Mouse (Mus musculus) layer of hippocampus, adult 9-10 months (tissue): ENCODE results near the gene Uts2r.

Source experiments
- DNase-seq: peaks from one replicate; pipeline ENCODE4 v3.0.0; 2022; ENCODE audit warnings: low spot score

Uts2r gene

DNA sequence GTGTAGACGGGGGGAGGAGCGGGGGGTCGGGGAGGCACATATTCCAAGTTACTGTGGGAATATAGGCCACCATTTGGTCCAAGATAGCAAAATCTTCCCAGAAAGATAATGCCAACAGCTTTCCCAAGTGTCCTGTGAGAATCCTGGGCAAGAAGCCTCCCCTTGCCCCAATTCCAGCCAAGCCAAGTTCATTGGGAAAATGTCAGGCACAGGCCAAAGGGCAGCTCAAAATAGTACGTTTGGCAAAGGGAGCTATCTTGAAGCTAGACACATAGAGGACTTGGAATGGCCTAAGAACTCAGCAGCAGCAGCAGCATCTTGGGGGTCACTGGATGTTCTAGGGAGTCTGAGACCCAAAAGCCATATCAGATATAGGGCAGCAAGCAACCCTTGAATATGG is 3.7 kb downstream of the Uts2r start:
- DNase-seq: no peak

DNA sequence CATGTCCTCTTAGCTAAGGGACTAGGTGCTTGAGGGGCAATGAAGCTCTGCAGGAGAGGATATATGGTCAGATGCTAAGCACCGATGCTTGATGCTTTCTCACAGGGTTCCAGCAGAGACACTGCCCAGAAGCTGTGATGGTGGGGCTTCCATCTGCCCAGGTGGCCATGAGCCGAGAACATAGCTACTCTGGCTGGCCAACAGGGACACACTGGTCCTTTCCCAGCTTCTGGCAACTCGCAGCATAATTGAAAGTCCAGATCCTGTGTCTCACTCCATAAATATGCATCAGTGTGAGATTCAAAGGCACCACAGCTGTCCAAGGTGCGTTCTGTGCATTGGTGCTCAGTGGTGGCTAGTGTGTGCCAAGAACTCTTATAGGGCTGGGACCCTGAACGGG is 13.1 kb downstream of the Uts2r start:
- DNase-seq: no peak

DNA sequence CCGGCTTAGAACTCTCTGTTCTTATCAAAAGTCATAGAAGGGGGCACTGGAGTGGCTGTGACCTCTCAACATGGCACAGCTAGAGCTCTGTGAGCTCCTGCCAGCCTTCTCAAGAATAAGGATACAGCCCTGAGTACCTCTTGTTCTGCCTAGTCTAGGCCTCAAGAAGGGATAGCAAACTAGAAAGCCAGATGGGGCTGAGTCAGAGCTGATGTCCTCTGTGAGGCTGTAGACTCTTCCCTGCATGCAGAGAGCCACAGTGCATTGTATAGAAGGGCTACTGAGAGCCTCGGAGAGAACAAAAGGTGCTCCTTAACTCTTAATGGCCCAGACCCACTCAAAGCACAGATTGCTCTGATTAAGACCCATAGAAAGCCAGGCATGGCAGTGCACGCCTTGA is 14.2 kb downstream of the Uts2r start:
- DNase-seq: no peak

DNA sequence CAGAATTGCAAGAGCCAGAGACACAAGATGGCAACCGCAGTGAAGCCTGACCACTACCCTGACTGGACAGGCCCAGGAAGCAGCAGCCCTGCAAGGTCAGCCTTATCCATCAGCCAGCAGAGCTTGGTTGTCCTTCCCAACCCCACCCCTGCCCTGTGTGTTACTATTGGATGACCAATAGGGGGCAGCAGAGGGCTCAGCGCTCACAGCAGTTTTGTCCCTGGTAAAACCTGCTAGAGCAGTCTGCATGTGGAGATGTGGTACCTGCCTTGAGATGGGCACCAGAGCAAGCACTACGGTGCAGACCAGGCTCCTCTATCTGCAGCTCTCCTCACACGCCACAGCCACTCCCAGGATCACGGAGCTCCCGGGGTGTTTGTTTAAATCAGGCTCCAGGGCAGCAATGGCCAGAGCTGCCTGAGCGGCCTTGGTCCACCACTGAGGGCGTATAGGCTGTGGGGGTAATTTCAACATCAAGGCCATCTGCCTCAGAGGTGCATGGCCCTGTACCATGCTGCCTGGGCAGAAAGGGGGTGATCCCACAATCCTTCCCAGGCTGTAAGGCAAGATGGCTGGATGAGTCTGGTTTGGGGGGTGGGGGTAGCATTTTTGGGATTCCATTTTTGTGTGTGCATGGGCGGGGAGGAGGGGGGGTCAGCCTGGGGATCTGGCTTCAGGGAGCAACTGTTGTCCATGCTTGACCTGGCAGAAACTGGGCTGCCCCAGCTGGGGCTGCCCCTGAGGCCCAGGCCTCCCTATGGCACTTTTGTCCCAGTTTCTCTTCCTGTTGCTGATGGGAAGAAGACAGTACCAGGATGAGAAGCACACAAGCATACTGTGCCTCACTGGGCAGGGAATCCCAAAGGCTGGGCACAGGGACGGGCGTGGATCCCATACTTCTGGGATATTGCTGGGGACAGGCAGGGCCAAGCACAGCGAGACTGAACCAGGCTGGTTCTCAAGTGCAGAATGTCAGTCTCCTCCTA is 16.5 kb downstream of the Uts2r start:
- no peak for DNase-seq

- DNase-seq: no peak
Observed at GRCm38 (mm10) chr11:121189681-121190080, 29.6 kb downstream of the Uts2r start.

DNA sequence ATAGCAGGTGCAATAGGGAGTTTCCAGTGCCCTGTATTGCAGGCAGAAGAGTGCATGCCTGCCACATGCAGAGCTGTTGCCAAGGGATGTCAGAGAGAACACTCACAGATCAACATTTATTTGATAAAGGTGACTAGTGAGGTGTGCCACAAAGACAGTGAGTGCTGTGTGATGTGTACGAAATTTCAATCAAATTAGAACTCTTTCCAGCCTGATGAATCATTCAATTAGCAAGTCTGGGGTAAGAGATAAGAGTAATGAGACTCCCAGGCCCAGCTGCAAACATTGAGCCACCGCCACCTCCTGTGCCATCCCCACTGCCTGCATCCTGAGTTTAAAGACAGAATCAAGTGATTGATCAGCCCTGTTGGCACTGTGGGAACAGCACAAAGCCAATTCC is 32.7 kb downstream of the Uts2r start:
- DNase-seq: no peak

DNA sequence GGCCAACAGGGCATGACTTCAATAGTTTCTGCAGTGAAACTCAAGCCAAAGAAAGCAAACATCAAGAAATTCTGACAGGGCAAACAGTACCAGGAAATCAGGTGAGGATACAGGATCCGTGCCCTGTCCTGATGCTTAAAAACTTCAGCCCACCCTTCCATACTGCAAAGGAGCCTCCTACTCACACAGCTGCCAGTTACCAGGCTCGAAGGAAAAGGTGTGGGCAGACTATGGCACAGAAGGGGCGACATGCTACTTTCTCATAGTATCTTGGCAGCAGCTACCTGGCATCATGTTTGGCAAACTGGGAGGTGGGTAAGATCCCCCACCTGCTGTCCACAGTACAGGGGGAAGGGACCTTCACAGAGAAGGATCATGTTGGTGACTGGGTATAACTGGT is 33.3 kb downstream of the Uts2r start:
- no peak for DNase-seq

- DNase-seq: no peak
Observed at GRCm38 (mm10) chr11:121198622-121199021, 38.6 kb downstream of the Uts2r start.

GRCm38 (mm10) chr11:121199851-121200250 is 39.8 kb downstream of the Uts2r start:
- DNase-seq: no peak

- no peak for DNase-seq
Observed at GRCm38 (mm10) chr11:121200781-121201180, 40.7 kb downstream of the Uts2r start.

DNA sequence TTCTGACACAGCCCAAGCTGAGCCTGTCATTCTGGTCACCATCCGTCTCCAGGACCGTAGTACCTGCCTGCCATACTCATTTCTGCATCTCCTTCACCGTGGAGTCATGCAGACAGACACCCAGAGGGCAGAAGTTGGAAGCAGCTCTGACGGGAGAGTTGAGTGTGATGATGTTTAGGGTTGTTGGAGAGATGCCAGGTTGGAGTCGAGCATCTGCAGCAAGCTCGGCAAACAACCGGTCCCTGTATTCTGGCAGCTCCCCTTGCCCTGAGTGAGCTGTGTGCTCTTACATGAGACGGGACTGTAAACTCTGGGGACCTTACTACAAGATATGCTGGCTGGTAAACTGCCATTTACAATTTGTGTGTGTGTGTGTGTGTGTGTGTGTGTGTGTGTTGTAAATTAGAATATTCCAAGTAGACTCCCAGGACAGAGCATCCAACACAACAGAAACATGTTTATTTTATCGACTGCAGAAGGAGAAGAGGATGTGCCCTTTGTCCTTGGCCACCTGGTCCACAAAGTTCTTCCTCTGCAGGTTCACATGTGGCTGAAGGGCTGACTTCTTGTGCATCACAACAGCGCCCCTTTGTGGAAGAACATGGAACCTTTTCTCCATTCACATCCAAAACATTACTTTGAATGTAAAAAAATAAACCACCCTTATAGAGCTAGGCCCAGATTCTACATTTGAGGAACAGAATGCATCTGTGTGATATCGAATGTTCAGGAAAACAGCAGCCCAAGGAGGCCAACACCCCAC is 41.5 kb downstream of the Uts2r start:
- no peak for DNase-seq

GRCm38 (mm10) chr11:121203859-121204160 is 43.7 kb downstream of the Uts2r start:
- no peak for DNase-seq

- peak; percentile 78 for DNase-seq
Observed at GRCm38 (mm10) chr11:121204161-121205006, 44.3 kb downstream of the Uts2r start, which contains the start of the genes Hexdc and Ogfod3. TSS of gene Hexdc (plus strand) at chr11:121204433. TSS of gene Ogfod3 (minus strand) at chr11:121204711.
